Mouse (Mus musculus): ENCODE data around the gene Sh3gl2.

The Sh3gl2 gene

DNA sequence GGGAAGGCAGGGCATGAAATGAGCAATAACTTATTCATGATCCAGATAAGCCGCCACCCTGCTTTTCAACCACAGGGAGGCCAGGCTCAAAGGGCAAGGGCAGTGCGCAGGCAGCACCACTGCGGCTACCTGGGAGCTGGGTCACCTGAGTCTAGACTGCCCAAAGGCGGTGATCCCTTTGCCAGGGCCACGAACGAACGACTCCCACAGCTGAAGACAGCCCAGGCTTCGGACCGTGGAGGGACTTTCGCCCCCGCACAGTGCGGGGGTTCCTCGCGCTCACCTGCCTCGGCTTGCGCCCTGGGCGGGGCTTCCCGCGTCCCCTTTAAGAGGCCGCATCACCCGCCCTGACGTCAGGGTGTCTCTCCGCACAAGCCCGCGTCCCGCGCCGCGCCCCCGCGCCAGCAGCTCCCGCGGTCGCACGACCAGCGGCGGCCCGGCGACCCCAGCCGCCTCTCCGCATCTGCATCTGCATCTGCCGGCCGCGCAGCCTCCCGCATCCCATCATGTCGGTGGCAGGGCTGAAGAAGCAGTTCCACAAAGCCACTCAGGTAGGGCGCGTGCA is at the start of gene Sh3gl2:
TSS of gene Sh3gl2 (plus strand) at position 56 of the 565 bp plus-strand sequence.
- DNase-seq (ENCODE audit: low spot score): no peak

DNA sequence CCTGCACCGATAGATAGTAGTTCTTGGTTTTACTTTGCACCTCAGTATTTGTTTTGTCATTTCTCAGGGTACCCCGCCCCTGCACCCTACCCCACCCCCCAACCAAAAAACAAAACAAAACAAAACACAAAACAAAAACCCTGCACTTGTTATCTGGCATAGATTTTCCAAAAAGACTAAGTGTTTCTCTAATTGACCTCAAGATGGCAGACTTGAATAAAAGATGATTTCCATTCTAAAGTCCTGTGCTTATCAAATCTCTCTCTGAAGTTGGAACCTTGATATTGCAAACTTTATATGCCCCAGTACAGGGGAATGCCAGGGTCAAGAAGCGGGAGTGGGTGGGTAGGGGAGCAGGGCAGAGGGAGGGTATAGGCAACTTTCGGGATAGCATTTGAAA is 43.8 kb upstream of the Sh3gl2 start:
- DNase-seq (ENCODE audit: low spot score): no peak

DNA sequence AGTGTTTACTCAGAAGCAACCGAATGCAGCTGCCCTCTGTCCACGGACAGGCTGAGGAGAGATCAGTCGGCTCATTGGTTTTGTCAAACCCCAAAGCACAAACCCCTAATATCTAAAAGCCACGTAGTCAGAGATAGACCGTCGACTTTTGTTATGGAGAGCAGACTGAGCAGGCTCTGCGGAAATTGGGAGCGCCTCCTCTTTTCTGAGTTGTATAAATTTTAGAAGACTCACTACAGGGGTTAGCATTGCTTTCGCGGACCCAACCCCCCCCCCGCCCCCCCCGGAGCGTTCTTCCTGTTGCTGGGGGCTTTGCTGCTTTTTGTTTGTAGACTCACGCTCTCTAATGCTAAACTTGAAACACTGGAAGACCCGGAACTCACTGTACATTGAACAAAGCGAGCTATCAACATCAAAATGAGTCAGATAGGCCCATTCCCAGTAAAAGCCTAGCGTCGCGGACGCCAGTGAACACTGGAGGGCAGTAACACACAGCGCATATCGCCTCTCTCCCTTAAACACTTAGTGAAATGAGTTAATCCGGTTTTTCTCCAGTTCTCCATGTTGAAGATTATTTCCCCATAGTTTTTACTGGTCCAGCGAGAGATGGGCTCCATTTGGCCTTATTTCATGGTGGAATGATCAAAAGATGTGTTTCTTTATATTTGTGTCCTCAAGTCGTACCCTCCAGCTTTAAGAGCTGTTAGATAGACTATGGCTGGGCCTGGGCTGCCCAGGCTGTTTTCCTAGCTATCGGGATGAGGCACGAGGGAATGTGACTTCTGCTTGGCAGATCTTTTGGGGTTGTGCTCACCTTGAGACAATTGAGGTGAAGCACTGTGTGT is 42.2 kb upstream of the Sh3gl2 start:
- no peak for DNase-seq (ENCODE audit: low spot score)

DNA sequence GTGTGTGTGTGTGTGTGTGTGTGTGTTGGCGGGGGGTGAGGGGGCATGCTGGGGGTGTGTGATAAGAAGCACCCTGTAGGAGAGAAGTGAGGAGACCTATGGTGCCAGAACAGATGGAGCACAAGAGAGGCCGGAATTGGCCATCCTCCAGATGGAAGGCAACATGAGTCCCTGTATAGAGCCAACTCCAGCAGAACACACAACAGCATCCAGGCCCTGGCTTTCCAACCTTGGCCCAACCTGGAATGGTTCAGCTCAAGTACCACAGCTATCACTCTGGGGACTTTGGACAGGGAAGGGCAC is 41.7 kb upstream of the Sh3gl2 start:
- DNase-seq (ENCODE audit: low spot score): no peak

DNA sequence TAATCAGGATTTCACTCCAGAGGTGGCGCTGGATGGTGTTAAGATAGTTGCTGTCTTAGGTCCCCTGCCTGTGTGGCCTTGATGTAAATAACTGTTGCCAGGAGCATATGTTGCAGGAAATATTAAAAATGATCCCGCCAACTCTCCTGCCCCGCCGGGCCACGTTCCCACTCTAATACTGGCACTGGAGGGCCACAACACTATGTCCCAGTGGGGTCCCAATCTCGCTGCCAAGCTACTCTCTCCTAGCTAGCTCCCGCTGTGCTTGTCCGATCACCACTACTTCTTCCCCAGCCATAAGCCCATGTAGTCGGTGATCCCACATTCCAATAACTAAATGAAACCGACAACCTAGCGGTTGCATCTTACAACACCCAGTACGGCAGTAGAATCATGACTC is 36.9 kb upstream of the Sh3gl2 start:
- no peak for DNase-seq (ENCODE audit: low spot score)

DNA sequence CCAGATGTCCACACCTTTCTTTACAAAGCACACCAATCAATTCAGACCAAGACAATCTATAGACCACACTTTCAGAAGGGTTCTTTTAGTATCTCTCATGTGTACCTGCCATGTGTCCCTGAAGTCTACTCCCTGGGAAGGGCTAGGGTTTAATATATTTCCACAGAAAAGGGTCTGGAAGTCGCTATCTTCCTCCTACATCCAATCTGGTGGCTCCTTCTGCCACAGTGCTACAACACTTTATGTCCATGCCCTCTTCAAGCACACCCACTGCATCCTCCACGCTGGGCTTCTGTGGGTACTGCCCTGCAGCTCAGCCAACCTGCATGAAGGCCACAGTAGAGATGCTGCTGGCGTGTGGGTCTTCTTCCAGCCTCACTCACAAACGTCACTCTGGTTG is 29.5 kb upstream of the Sh3gl2 start:
- no peak for DNase-seq (ENCODE audit: low spot score)

DNA sequence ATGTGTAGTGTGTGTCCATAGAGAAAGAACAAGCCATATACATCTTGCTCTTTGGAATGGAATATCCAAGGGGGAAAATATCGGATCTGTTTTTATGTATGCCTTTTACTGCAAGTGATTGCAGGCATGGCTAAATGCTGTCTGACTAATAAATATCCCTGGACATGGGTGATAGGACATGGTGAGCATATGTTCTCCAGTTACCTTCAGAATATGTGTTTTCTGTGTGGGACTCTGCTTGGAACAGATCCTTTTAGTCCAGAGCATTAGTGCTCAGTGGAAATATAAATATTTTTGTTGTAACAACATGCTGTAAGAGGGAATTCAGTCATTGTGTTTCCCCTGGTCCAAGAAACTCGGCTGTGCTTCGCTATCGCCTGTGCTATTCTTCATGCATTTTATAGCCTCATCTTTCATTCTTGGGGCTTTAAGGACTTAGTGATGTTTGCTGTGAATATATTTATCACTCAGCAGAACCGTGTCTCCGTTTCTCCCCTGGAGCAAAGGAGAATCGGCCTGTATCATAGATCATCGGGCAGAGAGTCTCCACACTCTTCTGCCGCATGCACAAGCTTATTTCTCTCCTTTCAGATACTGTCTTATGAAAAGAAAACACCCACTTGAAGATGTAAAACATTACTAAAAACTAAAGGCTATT is 26.4 kb upstream of the Sh3gl2 start:
- no peak for DNase-seq (ENCODE audit: low spot score)

DNA sequence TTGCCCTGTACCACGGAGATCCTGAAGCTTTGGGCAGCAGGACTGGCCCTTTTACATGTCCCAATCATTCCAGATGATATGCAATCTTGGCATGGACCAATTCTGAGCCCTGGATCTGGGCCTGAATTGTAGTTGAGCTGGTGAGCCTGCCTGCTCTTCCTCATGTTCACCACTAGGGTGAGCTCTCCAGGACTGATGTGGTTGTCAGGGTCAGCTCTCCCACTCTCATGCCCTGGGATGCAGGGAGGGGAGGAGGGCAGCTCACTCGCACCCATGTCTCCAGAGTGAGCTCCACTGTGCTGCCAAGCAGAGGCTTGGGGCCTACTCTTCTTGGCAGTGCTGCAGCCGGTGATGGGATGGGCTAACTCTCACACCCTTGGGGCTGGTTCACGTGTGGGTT is 18.9 kb upstream of the Sh3gl2 start:
- DNase-seq (ENCODE audit: low spot score): no peak

DNA sequence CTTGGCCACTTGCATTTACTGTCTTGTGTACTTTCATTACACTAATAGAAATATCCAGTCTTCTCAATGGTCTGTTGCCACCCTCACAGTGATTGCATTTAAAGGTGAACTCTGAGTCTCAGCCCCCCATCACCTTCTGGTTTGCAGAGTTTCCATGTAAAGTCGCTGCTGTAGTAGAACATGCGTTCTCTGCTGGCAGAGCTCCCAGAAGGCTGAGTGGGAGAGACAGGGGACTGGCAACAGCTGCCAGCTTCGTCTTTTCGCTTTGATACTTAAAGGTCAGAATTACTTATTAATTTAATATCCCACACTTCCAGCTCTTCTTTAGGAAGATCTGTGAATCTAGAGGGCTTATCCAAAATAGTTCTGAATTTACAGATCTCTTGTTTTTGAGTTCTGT is 8.7 kb upstream of the Sh3gl2 start:
- DNase-seq (ENCODE audit: low spot score): no peak

DNA sequence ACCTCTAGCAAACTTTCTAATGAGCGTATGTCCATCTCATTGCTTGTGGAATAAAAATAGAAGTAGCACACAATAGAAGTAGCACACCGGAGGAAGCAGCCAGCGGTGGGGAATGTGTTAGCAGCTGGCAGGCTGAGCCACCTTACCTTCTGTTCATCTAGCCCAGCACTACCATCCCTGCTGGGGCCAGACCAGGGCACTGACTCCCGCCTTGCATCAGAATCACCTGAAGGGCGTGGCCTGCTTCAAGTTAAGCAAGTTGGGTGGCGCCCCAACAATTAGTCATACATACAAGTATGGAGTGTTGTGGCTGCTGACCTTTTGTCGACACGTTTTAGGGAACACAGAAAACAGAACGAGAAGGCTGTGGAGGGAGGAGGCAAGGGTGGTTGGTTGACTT is 6.5 kb upstream of the Sh3gl2 start:
- DNase-seq (ENCODE audit: low spot score): no peak

DNA sequence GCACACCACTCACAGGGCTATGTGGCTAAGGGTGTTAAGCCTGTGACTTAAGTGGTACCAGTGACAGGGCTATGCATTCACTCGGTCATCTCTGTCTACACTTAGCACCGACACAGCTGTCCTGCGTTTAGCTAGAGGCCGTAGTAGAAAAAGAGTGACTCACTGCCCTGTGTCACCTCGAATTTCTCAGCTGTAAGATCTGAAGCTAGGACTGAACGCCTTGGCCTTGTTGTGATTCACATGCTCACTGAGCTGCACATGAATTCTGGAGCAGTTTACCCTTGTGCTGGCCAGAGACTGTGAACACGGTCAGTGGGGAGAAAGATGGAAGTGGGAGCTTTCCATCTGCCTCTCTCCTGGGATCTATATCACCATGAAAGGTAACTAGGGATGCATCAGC is 2.3 kb upstream of the Sh3gl2 start:
- DNase-seq (ENCODE audit: low spot score): no peak

DNA sequence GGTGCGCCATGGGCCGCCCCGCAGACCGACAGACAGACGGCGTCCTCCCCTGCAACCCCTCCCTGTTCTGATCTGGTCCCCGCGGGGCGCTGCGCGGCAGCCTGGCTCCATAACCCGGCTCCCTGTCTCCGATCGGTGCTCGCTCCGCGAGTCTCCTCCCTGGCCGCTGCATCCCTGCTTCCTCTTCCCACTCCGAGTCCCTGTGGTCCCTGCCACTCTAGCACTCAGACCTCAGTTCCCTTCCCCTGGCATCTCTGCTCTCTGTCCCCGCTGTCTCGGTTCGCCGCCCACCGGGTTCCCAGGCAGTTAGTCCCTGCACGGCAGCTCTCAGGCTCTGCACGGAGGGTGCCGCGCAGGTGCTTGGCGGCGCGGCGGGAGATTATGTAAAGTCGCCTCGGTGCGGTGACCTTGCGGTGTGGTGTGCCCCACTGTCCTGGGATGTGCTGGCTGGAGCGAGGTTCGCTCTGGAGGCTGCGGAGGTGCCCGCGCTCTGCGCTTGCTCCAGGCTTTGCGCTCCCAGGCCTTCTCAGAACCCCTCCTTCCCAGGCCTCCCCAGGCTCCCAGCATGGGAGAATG is 798 bp downstream of the Sh3gl2 start:
- no peak for DNase-seq (ENCODE audit: low spot score)

DNA sequence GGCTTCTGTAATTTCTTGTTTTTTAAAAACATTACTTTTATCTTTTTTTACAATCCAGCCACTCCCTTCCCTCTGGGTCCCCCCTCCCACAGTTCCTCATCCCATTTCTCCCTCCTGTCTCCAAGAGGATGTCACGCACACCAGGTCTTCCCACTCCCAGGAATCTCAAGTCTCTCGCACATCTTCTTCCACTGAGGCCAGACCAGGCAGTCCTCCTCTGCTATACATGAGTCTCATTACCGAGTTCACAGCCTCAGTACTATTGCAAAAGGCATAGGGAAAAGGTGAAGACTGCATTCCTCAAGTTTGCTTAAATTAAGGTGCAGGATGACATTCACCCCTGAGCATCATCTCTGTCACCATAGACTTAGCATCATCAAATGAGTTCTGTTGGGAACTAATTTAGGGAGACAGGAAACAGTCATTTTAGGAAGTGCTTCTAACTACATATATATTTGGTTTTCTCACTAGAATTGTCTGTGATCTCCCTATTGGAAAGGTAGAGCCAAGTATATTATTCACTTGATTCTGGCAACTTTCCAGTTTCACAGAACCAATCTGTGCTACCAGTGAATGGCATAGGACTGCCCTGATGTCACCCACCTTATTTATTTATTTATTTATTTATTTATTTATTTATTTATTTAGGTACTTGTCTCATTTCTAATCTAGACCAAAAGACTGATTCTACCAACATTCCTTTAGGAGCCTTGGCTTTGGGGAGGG is 1.9 kb downstream of the Sh3gl2 start:
- DNase-seq (ENCODE audit: low spot score): no peak

DNA sequence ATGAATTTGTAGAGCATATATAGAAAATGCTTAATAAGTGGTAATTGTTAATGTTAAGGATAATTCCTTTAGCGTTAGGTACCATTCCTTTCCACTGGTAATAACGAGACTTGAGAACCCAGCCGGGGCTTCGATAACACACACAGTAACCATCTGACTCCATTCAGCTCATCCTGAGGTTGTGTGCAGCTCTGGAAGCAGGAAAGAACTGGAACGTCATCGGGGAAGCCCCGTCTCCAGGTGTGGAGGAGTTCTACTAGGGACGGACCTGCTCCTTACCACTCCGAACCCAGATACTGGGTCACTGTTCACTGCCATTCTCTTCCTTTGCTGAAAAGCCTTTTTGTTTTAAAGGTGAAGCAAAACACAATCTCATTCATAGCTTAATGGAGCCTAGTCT is 2.6 kb downstream of the Sh3gl2 start:
- no peak for DNase-seq (ENCODE audit: low spot score)

DNA sequence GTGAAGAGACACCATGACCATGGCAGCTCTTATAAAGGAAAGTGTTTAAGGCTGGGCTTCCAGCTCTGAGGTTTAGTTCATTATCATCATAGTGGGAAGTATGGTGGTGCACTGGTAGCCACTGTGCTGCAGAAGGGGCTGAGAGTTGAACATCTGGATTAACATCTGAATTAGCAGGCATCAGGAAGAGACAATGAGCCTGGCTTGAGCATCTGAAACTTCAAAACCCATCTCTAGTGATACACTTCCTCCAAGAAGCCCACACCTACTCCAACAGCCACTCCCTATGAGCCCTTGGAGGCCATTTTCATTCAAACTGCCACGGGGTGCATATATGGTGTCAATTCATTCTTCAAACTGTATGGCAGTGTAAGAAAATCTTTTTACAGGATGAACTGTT is 3.6 kb downstream of the Sh3gl2 start:
- DNase-seq (ENCODE audit: low spot score): no peak

DNA sequence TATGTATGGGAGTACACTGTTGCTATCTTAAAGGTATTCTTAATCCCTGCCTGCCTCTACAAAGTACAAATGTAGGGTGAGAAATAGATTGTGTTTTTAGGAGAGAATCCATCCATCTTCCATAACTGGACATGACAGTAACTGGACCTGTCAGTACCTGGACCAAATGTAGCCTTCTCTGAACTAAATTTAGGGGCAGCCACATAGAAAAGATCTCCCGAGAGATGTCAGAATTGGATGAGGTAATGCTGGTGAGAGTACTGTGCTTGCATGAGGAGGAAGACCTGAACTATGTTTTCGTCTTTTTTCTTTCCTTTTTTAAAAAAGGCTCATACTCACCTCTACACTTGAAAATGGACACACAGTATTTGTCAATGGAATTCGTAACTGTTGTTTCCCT is 6.0 kb downstream of the Sh3gl2 start:
- DNase-seq (ENCODE audit: low spot score): no peak

DNA sequence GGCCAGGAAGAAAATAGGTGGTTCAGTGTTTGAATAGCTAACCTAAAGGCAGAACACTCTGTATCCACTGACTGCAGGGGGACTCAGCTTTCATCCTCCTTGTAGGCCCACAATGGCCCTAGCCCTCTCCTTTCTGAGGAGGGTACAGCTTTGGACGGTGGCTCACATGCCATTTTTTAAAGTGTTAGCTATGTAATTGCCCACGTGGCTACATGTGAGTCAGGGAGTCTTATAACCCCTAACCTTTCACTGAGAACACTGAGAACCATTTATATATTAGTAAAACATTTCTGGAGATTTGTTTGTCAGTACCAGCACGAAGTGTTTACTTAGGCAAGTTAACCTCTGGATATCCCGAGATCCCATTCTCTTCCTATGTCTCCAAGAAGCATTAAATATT is 12.1 kb downstream of the Sh3gl2 start:
- no peak for DNase-seq (ENCODE audit: low spot score)

DNA sequence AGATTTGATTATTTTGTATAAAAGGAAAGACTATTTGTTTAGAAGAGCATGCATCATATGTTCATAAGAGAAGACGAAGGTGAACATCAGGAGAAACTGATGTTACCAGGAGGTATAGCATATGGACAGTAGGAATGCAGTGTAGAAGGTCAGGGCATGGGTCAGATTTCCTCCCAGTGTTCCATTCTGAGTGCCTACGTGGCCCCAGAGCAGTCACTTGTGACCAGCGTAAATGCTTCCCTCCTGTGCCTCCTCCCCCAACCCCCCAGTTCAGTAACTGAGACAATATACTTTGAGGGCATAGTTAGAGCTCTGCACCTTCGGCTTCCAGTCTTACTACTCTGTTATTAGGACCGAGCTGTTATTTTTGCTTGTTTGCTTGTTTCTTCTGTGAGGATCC is 17.8 kb downstream of the Sh3gl2 start:
- DNase-seq (ENCODE audit: low spot score): no peak

DNA sequence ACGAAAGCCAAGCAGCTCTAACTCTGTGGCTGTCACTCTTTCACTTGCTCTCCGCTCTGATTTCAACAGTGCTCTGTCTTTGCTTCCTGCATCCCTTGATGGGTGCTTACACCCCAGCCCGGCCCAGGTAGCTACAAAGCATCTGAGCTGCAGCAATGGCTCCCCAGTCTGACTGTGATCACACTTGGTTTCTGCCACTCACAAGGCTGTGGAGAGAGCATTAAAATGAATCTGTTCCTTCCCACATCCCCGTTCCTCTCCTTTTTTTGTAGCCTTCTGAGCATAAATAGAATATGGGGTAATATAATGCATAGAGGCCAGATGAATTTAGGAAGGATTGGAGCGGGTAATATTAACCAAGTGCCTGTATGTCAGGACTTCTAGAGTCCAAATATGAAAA is 21.8 kb downstream of the Sh3gl2 start:
- no peak for DNase-seq (ENCODE audit: low spot score)

DNA sequence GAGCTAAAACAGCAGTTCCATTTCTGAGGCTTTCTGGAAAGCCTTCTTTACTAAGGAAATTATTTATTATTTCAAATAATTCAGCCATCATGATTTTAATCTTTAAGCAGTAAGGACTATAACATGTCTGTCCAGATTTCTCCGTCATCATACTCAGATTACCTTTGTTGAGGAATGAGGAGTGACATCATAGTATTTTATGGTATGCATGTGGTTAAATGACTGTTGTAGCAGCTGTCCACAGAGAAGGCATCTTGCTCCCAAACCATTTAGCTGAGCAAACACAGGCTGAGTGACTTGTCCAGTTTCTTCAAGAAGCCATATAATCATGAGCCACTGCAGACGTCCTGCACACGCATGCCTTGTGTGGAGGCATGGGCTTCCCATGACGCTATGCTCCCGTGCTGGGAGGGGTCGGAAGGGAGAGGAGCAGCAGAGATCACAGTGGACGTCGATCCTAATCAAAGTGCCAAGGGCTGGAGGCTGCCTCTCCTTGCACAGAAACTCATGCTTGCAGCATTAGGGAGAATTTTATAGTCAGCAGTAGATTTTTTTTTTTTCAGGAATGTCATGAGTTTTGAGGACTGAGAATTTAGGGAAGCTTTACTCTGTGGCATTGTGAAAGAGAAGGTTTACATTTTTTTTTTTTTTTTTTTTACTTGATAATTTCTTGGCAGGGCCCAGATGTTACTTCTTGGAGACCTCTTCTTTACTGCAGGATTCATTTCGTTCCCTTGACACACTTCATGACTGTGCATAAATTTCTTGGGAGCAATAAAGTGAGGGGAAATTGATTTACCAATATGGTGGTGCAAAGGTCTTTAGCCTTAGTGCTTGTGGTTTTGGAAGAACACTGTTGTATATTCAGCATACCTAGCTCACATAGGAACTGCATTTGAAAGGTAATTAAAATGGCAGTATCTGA is 23.0 kb downstream of the Sh3gl2 start:
- no peak for DNase-seq (ENCODE audit: low spot score)

DNA sequence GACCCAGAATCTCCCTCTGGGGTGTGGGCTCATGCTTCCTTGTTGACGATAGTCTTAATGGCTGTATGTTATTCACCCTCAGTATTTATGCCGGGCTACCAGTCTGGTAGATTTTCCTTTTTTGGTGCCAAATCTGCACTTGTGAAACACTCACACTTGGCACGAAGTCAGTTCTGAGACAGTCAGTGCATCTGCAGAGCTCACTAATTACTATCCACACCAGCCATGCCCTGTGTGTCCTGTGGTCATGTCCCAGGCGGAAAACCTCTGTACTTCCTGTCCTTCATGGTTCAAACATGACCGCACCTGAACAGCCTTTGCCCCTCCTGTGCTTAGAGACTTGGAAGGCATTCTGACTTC is 23.6 kb downstream of the Sh3gl2 start:
- DNase-seq (ENCODE audit: low spot score): no peak

Data from adipocyte (in vitro differentiated cells).